Mouse (Mus musculus) v-Abl transformed pro-B cells (cell line): Measurements from ENCODE around the gene Pawr.

ENCODE experiments used
- in situ Hi-C, 2 experiments: fragments of 400-800 bp; cut with MboI; formaldehyde crosslinking; loops; one replicate each; pipeline ENCODE4 v1.15.1; 2025; ENCODE audit not compliant: unreplicated experiment in 2 of 2

Gene Pawr

DNA sequence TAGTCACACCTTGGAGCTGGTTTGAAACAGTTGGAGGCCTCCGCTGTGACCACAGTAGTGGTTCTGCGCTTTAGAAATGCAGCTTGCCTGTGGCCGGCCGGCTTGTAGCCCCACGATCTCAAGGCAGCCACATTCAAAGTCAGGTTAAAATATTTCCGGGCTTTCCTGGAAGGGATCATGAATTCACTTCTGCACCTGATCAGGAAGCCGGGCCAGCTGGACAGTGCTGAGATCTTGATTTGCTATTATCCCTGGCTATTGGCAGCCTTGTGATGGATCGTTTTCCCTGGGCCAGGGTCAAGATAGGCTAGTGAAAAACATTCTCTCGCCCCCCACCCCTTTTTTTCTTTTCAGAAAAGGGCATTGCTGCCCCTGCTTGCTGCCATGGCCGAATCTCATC, 123.3 kb downstream of the Pawr start:
- in situ Hi-C loops = no loop called here

DNA sequence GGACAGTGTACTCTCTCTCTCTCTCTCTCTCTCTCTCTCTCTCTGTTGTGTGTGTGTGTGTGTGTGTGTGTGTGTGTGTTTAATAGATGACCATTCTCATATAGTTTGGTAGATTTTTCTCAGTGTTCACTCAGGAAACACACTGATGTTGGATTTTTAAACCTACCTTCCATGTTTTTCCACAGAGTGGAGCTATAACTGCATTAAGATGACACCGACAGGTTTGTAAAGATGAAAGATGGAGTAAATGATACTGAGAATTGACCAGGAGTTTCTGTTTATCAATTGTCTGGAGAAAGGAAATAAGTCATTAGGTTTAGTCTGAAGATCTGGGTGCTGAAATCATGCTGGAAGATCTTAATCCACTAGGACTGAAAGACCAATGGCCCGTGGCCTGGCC, 124.0 kb downstream of the Pawr start:
- in situ Hi-C loops = no loop called here

DNA sequence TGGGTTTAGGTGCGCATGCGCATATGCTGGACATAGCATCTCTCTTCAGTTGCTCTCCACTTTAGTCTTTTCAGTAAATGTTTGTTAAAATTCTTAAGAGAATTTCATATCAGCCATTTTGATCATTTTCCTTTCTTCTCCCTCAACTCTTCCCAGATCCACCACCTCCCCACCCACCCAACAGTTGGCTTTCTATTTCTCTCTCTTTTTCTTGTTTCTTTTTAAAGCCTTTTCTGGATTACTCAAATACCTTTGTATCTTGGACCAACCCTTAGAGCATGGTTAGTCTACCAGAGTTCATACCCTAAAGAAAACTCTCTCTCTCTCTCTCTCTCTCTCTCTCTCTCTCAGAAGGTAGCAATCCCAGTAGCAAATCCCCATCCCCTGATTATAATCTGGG, 125.1 kb downstream of the Pawr start:
- in situ Hi-C loops = no loop called here

DNA sequence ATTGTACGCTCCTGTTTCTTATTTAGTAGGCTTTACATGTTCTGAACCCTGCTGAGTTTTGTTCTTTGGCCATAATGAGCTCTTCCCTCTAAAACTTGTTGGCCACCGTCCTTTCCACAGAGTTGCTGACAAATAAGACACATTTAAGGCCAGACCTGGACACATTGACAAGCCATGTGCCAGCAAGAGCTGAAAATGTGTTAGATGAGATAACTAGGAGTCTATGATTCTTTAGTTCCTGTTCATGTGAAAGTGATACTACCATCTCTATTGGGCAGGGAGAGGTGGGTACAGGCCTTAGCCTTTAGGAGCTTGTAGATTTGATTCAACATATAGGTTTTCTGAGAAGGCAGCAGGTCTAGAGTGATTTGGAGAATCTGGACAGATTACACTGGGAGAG, 129.9 kb downstream of the Pawr start:
- in situ Hi-C loops = no loop called here
